Mouse (Mus musculus) midbrain, embryonic 15.5 days (tissue): ENCODE results near the gene C5ar2. TPM values are rescaled to one million over a fixed set of nuclear protein-coding genes. Genes with fewer than 3 reads are reported as not detected.

Source experiments
- ATAC-seq: fragments of 200-750 bp; cut with Nextera tagmentation; replicated peaks from 2 replicates; pipeline ENCODE4 v1.8.0; 2017; ENCODE audit warnings: moderate TSS enrichment
- H3K27ac ChIP-seq: fragments of 300-500 bp; sonication (generic); 2 replicates; pipeline ENCODE4 v1.5.1; 2015; ENCODE audit warnings: mild to moderate bottlenecking, inconsistent platforms
- H3K27me3 ChIP-seq: fragments of 300-500 bp; sonication (generic); replicated peaks from 2 replicates; pipeline ENCODE4 v1.6.1; 2015; ENCODE audit warnings: inconsistent platforms
- H3K36me3 ChIP-seq: fragments of 300-500 bp; sonication (generic); replicated peaks from 2 replicates; pipeline ENCODE4 v1.6.1; 2015; ENCODE audit warnings: inconsistent platforms
- H3K4me1 ChIP-seq: fragments of 300-500 bp; sonication (generic); 2 replicates; pipeline ENCODE4 v1.6.1; 2015; ENCODE audit warnings: inconsistent platforms
- H3K4me2 ChIP-seq: fragments of 300-500 bp; sonication (generic); 2 replicates; pipeline ENCODE4 v1.6.1; 2015; ENCODE audit warnings: inconsistent platforms, mild to moderate bottlenecking, moderate library complexity
- H3K4me3 ChIP-seq: fragments of 300-500 bp; sonication (generic); 2 replicates; pipeline ENCODE4 v1.5.1; 2015; ENCODE audit warnings: mild to moderate bottlenecking, inconsistent platforms
- H3K9ac ChIP-seq: fragments of 300-500 bp; sonication (generic); 2 replicates; pipeline ENCODE4 v1.6.1; 2015; ENCODE audit warnings: mild to moderate bottlenecking, inconsistent platforms
- H3K9me3 ChIP-seq: fragments of 300-500 bp; sonication (generic); 2 replicates; pipeline ENCODE4 v1.6.1; 2016; ENCODE audit warnings: inconsistent platforms
- WGBS: fragments of 180-500 bp; shearing (Covaris S2); methylation state at CpG from one replicate; pipeline ENCODE4 v1.1.7; 2015; ENCODE audit warnings: mixed read lengths; 5-methylcytosine and 5-hydroxymethylcytosine counted together
- polyA plus RNA-seq: library from polyadenylated mRNA; unstranded; fragments of >200 nt; fragmentation: Nextera tagmentation; extraction: Ambion mirVana; gene quantifications from 2 replicates; pipeline ENCODE4 v1.2.1, GENCODE M21; 2015

C5ar2 gene
- polyA plus RNA-seq, 1 experiment from 2014 or later: not detected

GRCm38 (mm10) chr7:16250687-16251086 is 6.7 kb upstream of the C5ar2 start:
- Histone ChIP-seq H3K27me3 (no peaks in the 10 kb centered on the region), H3K4me1 (no peaks in the 10 kb centered on the region), H3K9me3 (no peaks in the 10 kb centered on the region), H3K36me3 (no peaks in the 10 kb centered on the region), H3K9ac (no peak overlapping the region), H3K4me2 (no peak overlapping the region), H3K27ac (no peak overlapping the region), H3K4me3 (no peak overlapping the region)
- ATAC-seq: no peak
- 90% methylated on average over 5 of the region's 5 CpGs for WGBS

GRCm38 (mm10) chr7:16245958-16246357 is 2.0 kb upstream of the C5ar2 start:
- no peak overlapping the region for H3K4me2 ChIP-seq
- H3K9ac ChIP-seq: no peak overlapping the region
- H3K4me1 ChIP-seq: no peaks in the 10 kb centered on the region
- no peak overlapping the region for H3K4me3 ChIP-seq
- no peaks in the 10 kb centered on the region for H3K27me3 ChIP-seq
- 50% methylated on average over 2 of the region's 4 CpGs for WGBS
- no peaks in the 10 kb centered on the region for H3K36me3 ChIP-seq
- ATAC-seq: no peak
- no peak overlapping the region for H3K27ac ChIP-seq
- H3K9me3 ChIP-seq: no peaks in the 10 kb centered on the region

DNA sequence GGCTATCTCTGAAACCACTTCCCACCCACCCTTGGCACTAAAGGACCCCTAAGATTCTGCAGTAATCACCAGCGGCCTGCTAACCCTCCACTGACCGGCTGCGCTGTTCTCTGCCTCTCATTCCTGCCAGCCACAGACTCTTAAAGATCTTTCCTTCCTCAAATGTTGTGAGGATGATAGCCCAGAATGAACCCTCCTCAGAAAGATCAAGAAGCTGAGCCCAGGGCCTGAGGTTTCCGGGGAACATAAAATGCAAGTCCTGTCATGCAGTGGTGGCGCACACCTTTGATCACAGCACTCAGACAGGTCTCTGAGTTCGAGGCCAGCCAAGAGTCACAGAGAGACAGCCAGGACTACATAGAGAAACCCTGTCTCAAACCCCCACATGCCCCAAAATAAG is 1.8 kb downstream of the C5ar2 start:
- Histone ChIP-seq H3K36me3 (no peaks in the 10 kb centered on the region), H3K4me1 (no peaks in the 10 kb centered on the region), H3K27me3 (no peaks in the 10 kb centered on the region), H3K4me2 (no peak overlapping the region), H3K4me3 (no peak overlapping the region), H3K9ac (no peak overlapping the region), H3K9me3 (no peaks in the 10 kb centered on the region), H3K27ac (no peak overlapping the region)
- WGBS: 87% methylated on average over 6 of the region's 6 CpGs
- no peak for ATAC-seq

GRCm38 (mm10) chr7:16241787-16242186 is 2.2 kb downstream of the C5ar2 start:
- ATAC-seq: no peak
- Histone ChIP-seq H3K27me3 (no peaks in the 10 kb centered on the region), H3K9ac (no peak overlapping the region), H3K4me3 (no peak overlapping the region), H3K4me2 (no peak overlapping the region), H3K36me3 (no peaks in the 10 kb centered on the region), H3K27ac (no peak overlapping the region), H3K9me3 (no peaks in the 10 kb centered on the region), H3K4me1 (no peaks in the 10 kb centered on the region)
- 68% methylated on average over 11 of the region's 11 CpGs for WGBS

GRCm38 (mm10) chr7:16240978-16241303 is 3.0 kb downstream of the C5ar2 start:
- Histone ChIP-seq H3K9me3 (no peaks in the 10 kb centered on the region), H3K4me2 (no peak overlapping the region), H3K36me3 (no peaks in the 10 kb centered on the region), H3K4me3 (no peak overlapping the region), H3K27me3 (no peaks in the 10 kb centered on the region), H3K9ac (no peak overlapping the region), H3K4me1 (no peaks in the 10 kb centered on the region), H3K27ac (no peak overlapping the region)
- WGBS: 100% methylated on average over 1 of the region's 1 CpGs
- ATAC-seq: no peak

DNA sequence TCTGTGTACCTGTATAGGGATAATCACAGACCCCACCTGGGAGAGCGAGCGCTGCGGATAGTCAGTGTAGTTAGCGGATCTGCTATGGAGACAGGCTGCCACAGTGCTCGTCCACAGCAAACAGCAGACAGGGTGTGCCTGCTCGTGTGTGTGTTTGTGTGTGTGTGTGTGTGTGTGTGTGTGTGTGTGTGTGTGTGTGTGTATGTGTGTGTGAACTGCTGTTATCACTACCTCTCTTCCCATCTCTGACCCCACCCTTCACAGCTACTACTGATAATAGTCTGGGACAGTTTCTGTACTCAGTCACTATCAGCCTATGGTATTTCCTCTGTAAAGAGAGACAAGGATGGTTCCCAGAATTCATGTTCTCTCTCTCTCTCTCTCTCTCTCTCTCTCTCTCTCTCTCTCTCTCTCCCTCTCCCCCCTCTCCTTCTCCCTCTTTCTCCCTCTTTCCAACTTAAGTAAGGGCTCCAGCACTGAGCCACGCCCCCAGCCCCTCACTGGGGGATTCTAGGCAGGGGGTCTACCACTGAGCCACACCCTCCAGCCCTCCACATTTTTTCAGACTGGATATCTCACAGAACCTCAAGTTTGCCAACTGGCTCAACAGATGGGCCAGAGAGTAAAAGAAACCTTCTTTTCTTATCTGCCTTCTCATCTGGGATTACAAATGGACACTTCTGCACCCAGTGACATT is 3.5 kb downstream of the C5ar2 start:
- Histone ChIP-seq H3K36me3 (no peaks in the 10 kb centered on the region), H3K27me3 (no peaks in the 10 kb centered on the region), H3K4me2 (no peak overlapping the region), H3K4me3 (no peak overlapping the region), H3K27ac (no peak overlapping the region), H3K9me3 (no peaks in the 10 kb centered on the region), H3K4me1 (no peaks in the 10 kb centered on the region), H3K9ac (no peak overlapping the region)
- no peak for ATAC-seq
- 82% methylated on average over 7 of the region's 7 CpGs for WGBS

GRCm38 (mm10) chr7:16239554-16239997 is 4.4 kb downstream of the C5ar2 start:
- Histone ChIP-seq H3K4me3 (no peak overlapping the region), H3K27ac (no peak overlapping the region), H3K36me3 (no peaks in the 10 kb centered on the region), H3K4me2 (no peak overlapping the region), H3K9ac (no peak overlapping the region), H3K4me1 (no peaks in the 10 kb centered on the region), H3K9me3 (no peaks in the 10 kb centered on the region), H3K27me3 (no peaks in the 10 kb centered on the region)
- no peak for ATAC-seq
- 67% methylated on average over 9 of the region's 9 CpGs for WGBS

GRCm38 (mm10) chr7:16229869-16230268 is 14.1 kb downstream of the C5ar2 start:
- WGBS: 56% methylated on average over 5 of the region's 5 CpGs
- no peak overlapping the region for H3K27ac ChIP-seq
- no peak overlapping the region for H3K9ac ChIP-seq
- ATAC-seq: no peak
- no peaks in the 10 kb centered on the region for H3K4me1 ChIP-seq
- H3K27me3 ChIP-seq: no peaks in the 10 kb centered on the region
- no peaks in the 10 kb centered on the region for H3K36me3 ChIP-seq
- no peak overlapping the region for H3K4me3 ChIP-seq
- H3K9me3 ChIP-seq: no peaks in the 10 kb centered on the region
- H3K4me2 ChIP-seq: no peak overlapping the region

- H3K9me3 ChIP-seq: no peaks in the 10 kb centered on the region
- peak within 1 kb of the TSS; percentile 69 for H3K4me2 ChIP-seq
- H3K27me3 ChIP-seq: no peaks in the 10 kb centered on the region
- H3K4me3 ChIP-seq: peak within 1 kb of the TSS; percentile 56
- 1% methylated on average over 34 of the region's 34 CpGs for WGBS
- ATAC-seq: peak; percentile 97
- peaks cover 11% of the 10 kb centered on the region for H3K4me1 ChIP-seq
- peak within 1 kb of the TSS; percentile 78 for H3K27ac ChIP-seq
- peaks cover 4% of the 10 kb centered on the region; the same call in 1 of the 2 replicates for H3K36me3 ChIP-seq
- peak within 1 kb of the TSS; percentile 58 for H3K9ac ChIP-seq
Observed at GRCm38 (mm10) chr7:16221582-16222272, 22.2 kb downstream of the C5ar2 start, which contains the start of gene Dhx34. Gene Dhx34 (minus strand): TSS chr7:16222037.

GRCm38 (mm10) chr7:16213986-16214385 is 30.0 kb downstream of the C5ar2 start:
- no peaks in the 10 kb centered on the region for H3K4me1 ChIP-seq
- 90% methylated on average over 9 of the region's 9 CpGs for WGBS
- no peak for ATAC-seq
- no peaks in the 10 kb centered on the region for H3K27me3 ChIP-seq
- H3K9me3 ChIP-seq: no peaks in the 10 kb centered on the region
- H3K36me3 ChIP-seq: peaks cover 43% of the 10 kb centered on the region
- H3K4me2 ChIP-seq: no peak overlapping the region
- H3K4me3 ChIP-seq: no peak overlapping the region
- H3K9ac ChIP-seq: no peak overlapping the region
- no peak overlapping the region for H3K27ac ChIP-seq

GRCm38 (mm10) chr7:16213196-16213595 is 30.8 kb downstream of the C5ar2 start:
- no peak overlapping the region for H3K4me2 ChIP-seq
- no peaks in the 10 kb centered on the region for H3K27me3 ChIP-seq
- ATAC-seq: no peak
- WGBS: 89% methylated on average over 6 of the region's 6 CpGs
- no peaks in the 10 kb centered on the region for H3K9me3 ChIP-seq
- H3K27ac ChIP-seq: no peak overlapping the region
- no peaks in the 10 kb centered on the region for H3K4me1 ChIP-seq
- H3K4me3 ChIP-seq: no peak overlapping the region
- no peak overlapping the region for H3K9ac ChIP-seq
- peaks cover 48% of the 10 kb centered on the region for H3K36me3 ChIP-seq

DNA sequence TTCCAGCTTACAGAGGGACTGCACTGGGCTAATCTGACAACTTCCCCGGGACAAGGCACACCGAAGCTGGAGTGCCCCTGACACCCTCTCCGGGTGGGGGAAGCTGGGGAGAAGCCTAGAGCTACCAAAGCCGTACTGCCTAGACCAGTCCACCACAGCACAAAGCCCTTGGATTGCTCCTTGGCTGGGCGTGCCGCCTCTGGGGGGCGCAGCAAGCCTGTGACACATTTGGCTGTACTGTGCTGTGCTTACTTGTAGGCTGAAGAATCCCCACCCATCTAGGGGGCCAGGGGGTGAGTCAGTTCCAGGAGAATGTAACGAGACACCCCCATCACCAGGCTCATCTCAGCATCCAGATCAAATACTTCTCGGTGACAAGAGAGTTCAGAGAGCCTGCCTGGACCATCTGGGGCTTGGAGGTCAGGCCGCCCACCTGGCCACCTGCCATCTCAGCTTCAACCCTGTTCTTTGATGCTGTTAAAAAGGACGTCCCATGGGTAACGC is 33.0 kb downstream of the C5ar2 start:
- peaks cover 41% of the 10 kb centered on the region for H3K36me3 ChIP-seq
- WGBS: 81% methylated on average over 12 of the region's 12 CpGs
- no peak for ATAC-seq

More for the DNA sequence above, 33.0 kb downstream of the C5ar2 start:
- Histone ChIP-seq H3K9ac (no peak overlapping the region), H3K27ac (no peak overlapping the region), H3K4me1 (no peaks in the 10 kb centered on the region), H3K27me3 (no peaks in the 10 kb centered on the region), H3K9me3 (no peaks in the 10 kb centered on the region), H3K4me2 (no peak overlapping the region), H3K4me3 (no peak overlapping the region)
